Mouse (Mus musculus) embryonic stem cell, embryonic (primary cell): Measurements from ENCODE around the gene Polr1e.
"Not testable (repeated sequence)": the region's sequence is repeated elsewhere in the genome, so short reads cannot be mapped to it uniquely, and the experiment has no call there.

Source experiments
- CTCF ChIA-PET, 4 experiments: fragments of 300-600 bp in 2 of 4; fragments of 350-600 bp in 2 of 4; sonication (Branson Sonifier 250); formaldehyde crosslinking; loops; one replicate each; lab custom pipeline; 2022; ENCODE audit warnings: inconsistent platforms in 2 of 4; lab: Charles Lee
- POLR2A ChIA-PET, 4 experiments: fragments of 300-600 bp in 2 of 4; fragments of 350-600 bp in 2 of 4; sonication (Branson Sonifier 250); formaldehyde crosslinking; loops; one replicate each; lab custom pipeline; 2022; ENCODE audit warnings: antibody characterized with exemption in 4 of 4, inconsistent platforms in 1 of 4; lab: Charles Lee

Gene Polr1e

DNA sequence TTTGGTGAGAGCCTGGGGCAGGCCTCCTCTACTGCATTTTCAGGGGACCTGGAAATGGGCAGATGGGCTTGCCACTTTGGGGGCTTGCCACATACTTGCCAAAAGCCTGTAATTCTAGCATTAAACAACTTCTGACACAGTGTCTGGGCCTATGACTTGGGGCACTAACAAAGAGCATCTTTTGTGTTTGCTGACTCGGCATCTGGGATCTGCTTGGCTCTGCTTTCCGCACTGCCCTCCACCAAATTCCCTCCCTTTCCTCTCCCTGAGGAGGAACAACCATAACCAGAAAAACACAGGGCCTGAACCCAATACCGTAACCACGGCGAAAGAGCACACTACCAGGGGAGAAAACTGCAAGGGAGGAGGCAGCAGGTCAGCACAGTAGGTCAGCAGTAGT lies 27.8 kb upstream of the Polr1e start:
- POLR2A ChIA-PET, result no interaction called here
- CTCF ChIA-PET, result interaction anchor here in 1 of 4 experiments (0.6 kb wide), 1 partner anchor 764 kb away, joined by 8 read pairs; no protein-coding TSS in a partner anchor

DNA sequence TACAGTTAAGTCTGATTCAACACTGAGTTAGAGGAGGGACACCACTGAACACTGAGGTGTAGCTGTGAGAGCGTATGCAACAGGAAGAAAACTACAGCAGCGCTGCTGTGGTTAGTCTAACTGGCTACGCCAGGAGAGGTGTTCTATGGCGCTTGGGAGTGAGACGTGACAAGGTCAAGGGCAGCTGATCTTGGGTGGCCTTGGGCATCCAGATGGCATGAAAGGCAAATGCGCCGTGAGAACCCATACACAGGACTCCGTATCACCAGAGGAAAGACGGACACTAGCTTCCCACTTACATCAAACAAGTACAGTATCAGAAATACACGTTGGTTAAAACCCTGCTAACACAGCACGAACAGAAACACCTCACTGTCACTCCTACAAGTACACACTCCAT lies 26.1 kb upstream of the Polr1e start:
- ChIA-PET POLR2A (interaction anchor here in 1 of 4 experiments (1.1 kb wide), 1 partner anchor 10 kb away, joined by 20 read pairs; no protein-coding TSS in a partner anchor), CTCF (interaction anchor here in 1 of 4 experiments (0.6 to 1.4 kb wide), 2 partner anchors 11 to 127 kb away, joined by 3 read pairs; partner anchors contain the start of gene Grhpr)

DNA sequence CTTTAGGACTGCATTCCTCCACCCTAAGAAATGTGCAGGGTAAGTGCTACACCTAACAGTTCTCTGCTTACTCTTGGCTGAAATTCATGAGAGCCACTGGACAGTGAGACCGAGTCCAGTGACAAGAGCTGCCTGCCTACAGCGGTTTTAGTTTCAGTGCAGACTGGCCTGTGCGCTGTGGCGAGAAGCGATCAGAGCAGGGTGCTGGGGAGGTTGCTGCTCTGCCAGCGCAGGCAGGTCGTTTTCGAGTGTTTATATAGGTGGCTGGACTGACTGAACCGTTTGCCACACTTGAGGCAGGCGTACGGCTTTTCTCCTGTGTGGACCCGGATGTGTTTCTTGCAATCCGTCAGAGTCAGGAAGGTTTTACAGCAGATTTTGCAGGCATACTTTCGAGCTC lies 25.2 kb upstream of the Polr1e start:
- CTCF ChIA-PET, result not testable (repeated sequence)
- POLR2A ChIA-PET, result interaction anchor here in 3 of 4 experiments (0.6 to 1.2 kb wide), 3 partner anchors 18 to 36 kb away, joined by 3 to 10 read pairs (median 3); partner anchors contain the start of gene Zbtb5 (in 1 of the 3)

DNA sequence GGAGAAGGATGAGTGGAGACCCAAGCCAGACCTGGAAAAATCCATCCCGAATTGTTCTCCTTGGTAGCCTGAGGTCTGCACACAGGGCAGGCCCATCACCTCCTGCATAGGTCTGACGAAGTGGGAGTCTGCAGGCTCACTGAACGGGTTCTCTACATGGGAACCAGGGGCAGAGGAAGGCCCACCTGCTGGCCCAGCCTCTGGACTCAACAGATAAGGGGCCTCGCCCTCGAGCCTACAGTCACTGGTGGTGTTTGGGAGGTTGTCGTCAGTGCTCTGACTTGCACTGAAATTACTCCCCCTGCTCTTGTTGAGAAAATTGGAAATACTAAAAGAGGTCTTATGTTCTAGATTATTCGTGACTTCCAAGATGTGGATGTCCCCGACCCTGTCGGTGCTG lies 24.5 kb upstream of the Polr1e start:
- ChIA-PET POLR2A (interaction anchor here in 2 of 4 experiments (0.8 to 2.6 kb wide), 5 partner anchors 14 to 238 kb away, joined by 3 to 16 read pairs (median 3); partner anchors contain the start of genes Grhpr (in 1 of the 2) and Zbtb5 (in 1 of the 2)), CTCF (interaction anchor here in 1 of 4 experiments (1.2 kb wide), 1 partner anchor 13 kb away, joined by 3 read pairs; the partner anchor contains the start of gene Grhpr)

DNA sequence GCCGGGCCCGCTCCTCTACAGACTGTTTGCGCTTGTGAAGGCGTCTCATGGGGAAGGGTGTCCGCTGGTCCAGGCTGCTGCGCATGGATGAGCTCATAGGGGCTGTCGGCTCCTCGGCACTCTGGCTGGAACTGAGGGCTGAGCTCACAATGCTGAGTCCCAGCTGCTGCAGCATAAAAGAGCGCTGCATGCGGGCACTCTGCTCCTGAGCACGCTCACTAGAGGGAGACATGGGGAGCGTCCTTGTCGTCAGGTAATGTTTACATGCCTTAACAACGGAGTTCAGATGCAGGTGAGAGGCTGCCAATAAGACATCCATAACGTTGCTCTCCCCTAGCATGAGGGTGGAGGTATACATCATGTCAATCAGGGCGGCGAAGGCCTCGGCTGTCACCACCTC lies 23.6 kb upstream of the Polr1e start:
- ChIA-PET CTCF (interaction anchor here in 1 of 4 experiments (1.1 to 2.1 kb wide), 4 partner anchors 10 to 22 kb away, joined by 3 to 5 read pairs (median 4); partner anchors contain the start of gene Grhpr), POLR2A (interaction anchor here in 3 of 4 experiments (0.6 to 5.1 kb wide), 13 partner anchors 10 to 522 kb away, joined by 3 to 21 read pairs (median 4); partner anchors contain the start of genes Grhpr (in 2 of the 3), Zbtb5 (in 2 of the 3) and Polr1e (in 1 of the 3))

DNA sequence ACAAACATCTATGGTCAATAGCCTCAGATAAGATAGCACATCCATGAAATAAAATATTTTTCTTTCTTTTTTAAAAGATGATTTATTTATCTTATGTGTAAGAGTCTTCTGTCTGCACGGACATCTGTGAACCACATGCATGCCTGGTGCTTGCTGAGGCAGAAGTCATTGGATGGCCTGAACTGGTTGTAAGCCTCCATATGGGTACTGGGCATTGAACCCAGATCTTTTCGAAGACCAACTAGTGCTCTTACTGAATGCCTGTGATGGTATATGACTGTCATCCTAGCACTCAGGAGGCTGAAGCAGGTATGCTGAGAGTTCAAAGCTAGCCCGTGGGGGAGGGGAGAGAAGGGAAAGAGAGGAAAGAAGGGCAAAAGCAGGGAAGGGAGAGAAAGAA lies 20.3 kb upstream of the Polr1e start:
- POLR2A ChIA-PET, result interaction anchor here in 1 of 4 experiments (1.3 to 5.1 kb wide), 2 partner anchors 12 to 13 kb away, joined by 3 to 21 read pairs; no protein-coding TSS in a partner anchor
- CTCF ChIA-PET, result no interaction called here

DNA sequence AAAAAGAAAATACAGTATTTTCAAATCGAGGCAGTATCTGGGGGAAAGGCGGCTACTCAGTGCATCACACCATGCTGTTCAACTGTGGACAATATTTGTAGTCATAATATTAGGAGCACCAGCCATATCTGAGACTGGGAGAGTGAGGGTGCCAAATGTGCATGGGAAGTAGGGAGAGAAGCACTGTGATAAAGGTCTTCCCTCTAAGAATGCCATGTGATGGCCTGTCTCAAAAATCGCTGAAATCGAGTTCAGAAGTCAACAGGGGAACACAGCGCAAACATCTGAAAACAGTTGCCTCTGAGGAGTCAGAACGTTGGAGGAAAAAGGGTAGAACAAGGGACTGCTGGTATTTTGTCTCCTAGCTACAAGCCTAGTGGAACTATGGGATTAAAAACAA lies 18.4 kb upstream of the Polr1e start:
- ChIA-PET CTCF (interaction anchor here in 3 of 4 experiments (0.7 to 1.5 kb wide), 4 partner anchors 12 to 1280 kb away, joined by 3 to 4 read pairs (median 4); partner anchors contain the start of gene Zbtb5 (in 1 of the 3)), POLR2A (interaction anchor here in 2 of 4 experiments (0.7 to 3.7 kb wide), 3 partner anchors 10 to 26 kb away, joined by 3 to 27 read pairs (median 5); partner anchors contain the start of gene Zbtb5 (in 1 of the 2))

DNA sequence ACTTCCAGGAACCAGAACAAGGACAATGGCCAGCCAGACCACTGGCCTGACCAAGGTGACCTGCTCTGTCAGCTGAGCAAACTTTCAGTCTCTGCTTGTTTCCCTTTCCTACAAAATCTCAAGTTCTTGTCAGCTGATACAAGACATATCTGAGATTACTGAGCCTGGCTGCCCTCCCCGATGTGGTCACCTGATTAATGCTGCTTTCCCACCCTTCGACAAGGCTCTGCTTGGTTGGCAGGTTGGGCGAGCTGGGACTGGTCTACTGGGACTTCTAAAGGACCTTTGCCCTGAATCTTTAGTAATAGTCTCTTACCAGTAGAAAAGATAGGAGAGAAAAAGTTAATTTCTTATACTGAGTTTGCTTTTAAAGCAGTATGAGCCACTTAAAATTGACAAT lies 12.9 kb upstream of the Polr1e start:
- ChIA-PET CTCF (interaction anchor here in 2 of 4 experiments (0.6 to 0.9 kb wide), 2 partner anchors 24 to 158 kb away, joined by 3 read pairs; partner anchors contain the start of gene Grhpr (in 1 of the 2)), POLR2A (interaction anchor here in 1 of 4 experiments (1.2 kb wide), 1 partner anchor 8 kb away, joined by 4 read pairs; no protein-coding TSS in a partner anchor)

DNA sequence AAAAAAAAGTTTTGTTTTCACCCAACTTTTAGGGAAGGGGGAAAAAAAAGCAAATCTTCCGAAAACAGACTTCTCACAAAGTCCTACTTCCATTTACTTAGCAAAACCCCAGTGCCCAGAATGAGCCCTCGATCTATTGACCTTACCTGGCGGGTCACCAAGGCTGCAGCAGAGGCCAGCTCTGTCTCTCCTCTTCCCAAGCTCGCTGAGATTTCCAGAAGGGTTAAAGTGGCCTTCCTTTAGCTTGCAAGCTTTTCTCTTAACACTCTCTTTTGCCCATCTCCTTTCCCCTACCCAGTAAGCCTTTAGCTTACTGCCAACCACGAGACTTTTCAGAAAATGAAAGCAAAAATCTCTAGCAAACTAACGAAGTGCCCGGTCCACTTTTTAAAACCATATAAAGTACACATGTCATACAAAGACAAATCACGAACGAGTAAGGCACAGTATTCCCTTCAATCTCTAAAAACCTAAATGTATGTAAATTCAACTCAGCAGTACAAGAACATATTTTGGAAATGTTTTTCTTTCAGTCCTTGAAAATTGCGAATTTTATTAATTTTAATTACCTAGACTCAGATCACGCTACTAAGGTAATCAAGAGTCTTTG lies 7.5 kb upstream of the Polr1e start:
- ChIA-PET POLR2A (interaction anchor here (0.6 to 3.3 kb wide), 20 partner anchors 9 to 1967 kb away, joined by 3 to 39 read pairs (median 7); partner anchors contain the start of genes Grhpr (in 3 of the 4), Slc25a51 (in 1 of the 4) and Tomm5 (in 1 of the 4)), CTCF (interaction anchor here in 1 of 4 experiments (0.9 to 2.3 kb wide), 3 partner anchors 10 to 38 kb away, joined by 3 to 21 read pairs (median 11); no protein-coding TSS in a partner anchor)

DNA sequence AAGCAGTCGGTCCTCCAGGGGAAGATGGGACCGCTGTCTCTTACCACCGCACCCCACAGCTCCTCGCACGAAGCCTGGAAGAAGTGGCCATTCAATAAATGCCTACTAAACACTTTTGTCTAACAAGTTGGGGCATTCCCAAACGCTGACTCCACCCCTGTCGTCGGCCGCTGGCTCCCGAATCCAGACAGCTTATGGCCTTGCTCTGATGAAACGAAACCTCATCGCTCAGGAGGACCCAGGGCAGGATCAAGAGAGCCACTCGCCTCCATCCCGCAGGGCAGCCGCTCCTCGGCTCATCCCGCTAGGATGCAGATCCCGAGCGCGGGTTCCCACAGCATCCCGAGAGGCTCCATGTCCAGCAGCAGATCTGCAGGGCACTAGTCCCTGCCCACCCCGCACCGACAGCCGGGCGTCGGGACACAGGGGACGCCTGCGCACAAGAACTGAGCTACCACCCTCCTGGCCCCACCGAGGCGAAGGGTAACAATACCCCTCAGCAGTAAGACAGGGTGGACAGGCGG lies 6.7 kb upstream of the Polr1e start:
- CTCF ChIA-PET, result interaction anchor here in 3 of 4 experiments (0.5 to 2.3 kb wide), 17 partner anchors 11 to 961 kb away, joined by 3 to 21 read pairs (median 4); partner anchors contain the start of genes Grhpr (in 1 of the 3) and Tomm5 (in 1 of the 3)
- POLR2A ChIA-PET, result interaction anchor here (0.6 to 3.3 kb wide), 42 partner anchors 9 to 1314 kb away, joined by 3 to 39 read pairs (median 5); partner anchors contain the start of genes Grhpr (in 3 of the 4), Zcchc7 (in 2 of the 4), Slc25a51 (in 1 of the 4) and Tomm5 (in 1 of the 4)

DNA sequence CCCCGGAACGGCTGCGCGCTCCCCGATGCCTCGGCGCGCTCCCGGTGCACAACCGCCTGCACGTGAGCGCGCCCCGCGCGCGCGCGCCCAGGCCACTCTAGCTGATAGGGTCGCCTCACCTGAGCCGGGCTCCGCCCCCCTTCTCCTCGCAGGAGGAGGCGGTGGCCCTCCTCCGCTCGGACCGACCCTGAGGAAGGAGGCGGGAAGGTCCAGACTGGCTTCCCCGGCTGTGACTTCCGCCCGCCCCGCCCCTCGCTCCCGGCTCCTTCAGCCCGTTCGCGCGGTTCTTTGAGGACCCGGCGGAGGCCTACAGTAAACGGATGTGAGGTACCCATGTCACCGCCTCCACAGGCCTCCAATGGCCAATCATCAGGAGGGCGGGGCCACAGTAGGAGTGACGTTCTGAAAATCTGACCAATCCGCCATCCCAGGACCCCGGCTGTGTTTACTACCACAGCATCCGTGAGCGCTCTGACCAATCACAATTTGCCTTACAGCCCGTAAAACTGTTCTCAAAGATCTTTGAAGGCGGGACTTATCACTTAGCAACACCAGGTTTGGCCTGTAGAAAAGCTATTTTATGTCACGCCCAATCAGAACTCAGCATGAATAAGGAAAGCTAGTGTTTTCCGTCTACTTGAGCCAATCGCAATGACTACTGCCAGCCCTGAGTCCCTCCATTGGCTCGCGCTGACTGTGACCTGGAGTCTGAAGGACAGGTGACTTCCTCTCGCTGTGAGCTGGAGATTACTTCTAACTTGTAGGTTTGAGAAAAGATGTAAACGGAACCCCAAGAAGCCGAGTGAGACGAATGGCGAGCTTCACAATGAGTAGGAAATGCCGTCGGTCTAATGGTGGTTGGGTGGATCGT lies 6.0 kb upstream of the Polr1e start, which contains the start of gene Zbtb5:
Gene Zbtb5, minus strand, starts transcription at position 308 of the 871 bp plus-strand sequence.
- CTCF ChIA-PET, result interaction anchor here (0.5 to 2.3 kb wide), 33 partner anchors 11 to 960 kb away, joined by 3 to 21 read pairs (median 4); partner anchors contain the start of genes Grhpr (in 1 of the 4) and Tomm5 (in 1 of the 4)
- POLR2A ChIA-PET, result interaction anchor here in 3 of 4 experiments (0.6 to 3.3 kb wide), 71 partner anchors 7 to 1217 kb away, joined by 3 to 39 read pairs (median 4); partner anchors contain the start of genes Grhpr (in 3 of the 3), Tomm5 (in 2 of the 3), Zcchc7 (in 2 of the 3) and Dcaf10 (in 1 of the 3)

DNA sequence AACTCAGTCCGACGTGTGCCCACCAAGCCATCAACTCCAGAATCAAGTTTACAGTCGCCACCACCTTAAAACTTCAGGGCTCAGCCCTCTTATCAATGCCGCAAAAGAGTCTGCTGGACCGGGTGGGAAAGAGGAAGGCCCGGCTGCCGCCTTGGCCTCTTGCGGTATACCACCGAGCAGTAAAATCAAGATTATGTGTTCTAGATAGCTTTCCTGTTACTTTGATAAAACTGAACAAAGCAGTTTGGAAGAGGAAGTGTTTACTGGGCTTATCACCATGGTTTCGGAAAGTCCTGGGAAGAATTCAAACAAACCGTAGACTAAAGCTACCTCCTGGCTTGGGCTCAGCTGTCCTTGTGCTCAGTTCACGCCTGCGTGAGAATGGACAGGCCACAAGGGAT lies 5.4 kb upstream of the Polr1e start:
- ChIA-PET POLR2A (interaction anchor here in 3 of 4 experiments (0.6 to 3.3 kb wide), 63 partner anchors 8 to 1001 kb away, joined by 3 to 39 read pairs (median 5); partner anchors contain the start of genes Grhpr (in 3 of the 3), Tomm5 (in 2 of the 3), Zcchc7 (in 2 of the 3) and Dcaf10 (in 1 of the 3)), CTCF (interaction anchor here in 3 of 4 experiments (0.6 to 2.3 kb wide), 25 partner anchors 12 to 842 kb away, joined by 3 to 21 read pairs (median 4); partner anchors contain the start of genes Grhpr (in 1 of the 3) and Tomm5 (in 1 of the 3))

DNA sequence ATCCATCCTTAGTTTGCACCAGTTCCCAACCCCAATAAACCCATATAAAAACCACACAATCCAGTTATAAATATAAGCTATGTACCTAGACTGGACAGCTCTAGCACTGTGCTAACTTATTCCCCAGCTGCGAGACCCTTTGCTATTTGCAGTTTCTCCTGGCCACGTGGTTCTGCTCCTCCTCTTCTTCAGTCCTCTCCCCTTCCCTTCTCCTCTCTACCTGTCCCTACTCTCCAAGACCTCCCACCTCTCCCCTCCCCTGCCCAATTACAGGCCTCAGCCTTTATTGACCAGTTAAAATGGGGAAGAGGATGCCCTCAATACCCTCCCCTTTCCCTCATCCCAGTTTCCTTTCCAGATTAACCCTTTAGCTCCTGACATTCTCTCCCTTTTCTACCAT lies 4.8 kb upstream of the Polr1e start:
- ChIA-PET CTCF (interaction anchor here in 2 of 4 experiments (1.0 to 2.3 kb wide), 4 partner anchors 40 to 802 kb away, joined by 3 to 9 read pairs (median 4); partner anchors contain the start of gene Tomm5 (in 1 of the 2)), POLR2A (interaction anchor here in 2 of 4 experiments (0.6 to 3.3 kb wide), 29 partner anchors 8 to 1001 kb away, joined by 3 to 39 read pairs (median 6); partner anchors contain the start of genes Fbxo10 (in 1 of the 2), Grhpr (in 1 of the 2), Tomm5 (in 1 of the 2) and Zcchc7 (in 1 of the 2))

DNA sequence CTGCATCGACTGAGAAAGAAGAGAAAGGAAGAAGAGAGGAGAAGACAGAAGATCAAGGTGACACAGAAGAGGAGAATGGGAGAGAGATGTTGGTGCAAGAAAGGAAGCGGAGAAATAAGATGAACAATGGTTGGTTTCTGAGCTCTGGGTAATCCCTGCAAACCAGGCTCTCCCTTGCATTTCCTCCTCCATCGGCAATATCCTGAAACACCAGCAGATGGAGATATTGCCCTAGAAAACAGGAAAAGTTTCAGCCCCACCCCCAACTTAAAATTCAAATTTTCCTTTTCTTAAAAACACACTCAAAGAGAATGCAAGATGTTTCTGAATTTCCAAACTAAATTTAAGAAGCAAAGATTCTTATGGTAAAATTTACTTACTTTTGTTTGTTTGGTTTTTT lies 2.8 kb upstream of the Polr1e start:
- ChIA-PET POLR2A (interaction anchor here in 2 of 4 experiments (0.9 to 2.3 kb wide), 8 partner anchors 12 to 402 kb away, joined by 3 to 7 read pairs (median 4); partner anchors contain the start of gene Tomm5 (in 1 of the 2)), CTCF (interaction anchor here (0.5 to 1.4 kb wide), 11 partner anchors 14 to 1364 kb away, joined by 3 to 8 read pairs (median 3); no protein-coding TSS in a partner anchor)

DNA sequence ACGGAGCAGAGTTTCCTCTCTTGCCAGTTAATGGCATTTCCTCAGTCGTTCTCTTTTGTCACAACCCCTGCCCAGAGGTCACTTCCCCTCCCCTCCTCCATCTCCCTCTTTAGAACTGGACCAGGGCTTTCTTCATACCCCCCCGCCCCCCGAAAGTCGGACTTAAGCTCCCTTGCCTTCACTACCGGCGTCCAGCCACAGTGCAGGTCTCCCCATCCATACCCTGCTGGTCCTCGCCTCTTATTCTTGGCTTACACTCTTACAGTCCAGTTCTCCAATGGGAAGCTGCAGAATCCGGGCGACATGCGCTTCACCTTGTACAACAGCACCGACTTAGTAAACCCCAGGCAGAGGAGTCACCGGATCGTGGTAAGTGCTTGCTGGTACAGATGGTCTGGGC lies 626 bp downstream of the Polr1e start:
- CTCF ChIA-PET, result interaction anchor here in 3 of 4 experiments (0.5 to 1.3 kb wide), 8 partner anchors 26 to 656 kb away, joined by 3 to 14 read pairs (median 3); no protein-coding TSS in a partner anchor

DNA sequence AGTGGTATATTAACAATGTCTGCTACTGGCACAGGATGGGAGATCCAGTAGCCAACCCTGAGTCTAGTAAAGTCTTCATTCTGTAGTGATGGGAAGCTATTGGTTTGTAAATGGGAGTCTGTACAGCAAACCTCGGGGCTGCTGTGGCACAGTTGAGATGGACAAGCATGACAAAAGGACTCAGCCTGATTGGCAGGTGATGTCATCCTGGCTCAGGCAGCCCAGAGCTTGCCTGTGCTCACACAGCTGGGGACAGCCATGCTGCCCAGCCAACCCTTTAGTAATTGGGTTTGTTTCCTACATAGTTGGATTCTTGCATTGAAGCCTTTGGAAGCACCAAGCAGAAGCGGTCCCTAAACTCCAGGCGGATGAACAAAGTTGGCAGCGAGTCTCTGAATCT lies 8.1 kb downstream of the Polr1e start:
- CTCF ChIA-PET, result interaction anchor here in 1 of 4 experiments (1.0 to 1.4 kb wide), 3 partner anchors 12 to 15 kb away, joined by 3 to 5 read pairs (median 3); partner anchors contain the start of gene Zbtb5
- POLR2A ChIA-PET, result interaction anchor here in 3 of 4 experiments (0.6 to 3.2 kb wide), 13 partner anchors 8 to 625 kb away, joined by 3 to 24 read pairs (median 5); partner anchors contain the start of genes Grhpr (in 1 of the 3), Polr1e (in 1 of the 3), Tomm5 (in 1 of the 3) and Zbtb5 (in 1 of the 3)

More for the DNA sequence above, 626 bp downstream of the Polr1e start:
- POLR2A ChIA-PET, result interaction anchor here in 3 of 4 experiments (0.6 to 2.1 kb wide), 23 partner anchors 8 to 851 kb away, joined by 3 to 15 read pairs (median 4); partner anchors contain the start of genes Grhpr (in 2 of the 3) and Fbxo10 (in 1 of the 3)
